Mouse (Mus musculus) CH12.LX (cell line): ENCODE data around the gene Sft2d1. TPM values are rescaled to one million over a fixed set of nuclear protein-coding genes. Genes with fewer than 3 reads are reported as not detected.
"Not testable (repeated sequence)": the region's sequence is repeated elsewhere in the genome, so short reads cannot be mapped to it uniquely, and the experiment has no call there.

Source experiments
- DNase-seq: peaks from one replicate; pipeline ENCODE4 v3.0.0-alpha.2; 2013; ENCODE audit errors: extremely low read depth
- H3K27ac ChIP-seq: 2 replicates; pipeline ENCODE4 v1.5.1; 2012; ENCODE audit warnings: low read depth, mild to moderate bottlenecking, control low read depth, moderate library complexity; ENCODE audit not compliant: insufficient read depth
- H3K27me3 ChIP-seq: replicated peaks from 2 replicates; pipeline ENCODE3; 2012; ENCODE audit warnings: inconsistent platforms
- H3K36me3 ChIP-seq, 2 experiments: replicated peaks in 1 of 2; 2 replicates each; pipeline versions ENCODE3 to v1.6.1; 2012; ENCODE audit warnings: inconsistent platforms in 1 of 2, low read length in 1 of 2, mild to moderate bottlenecking in 1 of 2, mixed read lengths in 1 of 2, moderate library complexity in 1 of 2; ENCODE audit not compliant: control insufficient read depth in 1 of 2, insufficient read depth in 1 of 2
- H3K4me1 ChIP-seq, 2 experiments: 2 replicates each; pipeline ENCODE4 v1.6.1; 2012; ENCODE audit warnings: inconsistent platforms in 1 of 2, moderate library complexity in 1 of 2; ENCODE audit not compliant: insufficient read depth in 2 of 2, control insufficient read depth in 1 of 2
- H3K4me2 ChIP-seq: 2 replicates; pipeline ENCODE4 v1.6.1; 2012; ENCODE audit warnings: low read depth, mild to moderate bottlenecking, control low read depth; ENCODE audit not compliant: poor library complexity, insufficient read depth, severe bottlenecking
- H3K4me3 ChIP-seq, 3 experiments: fragments of 150-350 bp in 1 of 3; sonication (generic) in 1 of 3; replicated peaks in 1 of 3; 2 replicates each; pipeline versions ENCODE3 to v1.5.1; 2011 to 2012; ENCODE audit warnings: low read depth in 2 of 3, low read length in 2 of 3, mild to moderate bottlenecking in 2 of 3, moderate library complexity in 2 of 3, control low read depth in 1 of 3, improper control_type of control experiment in 1 of 3, inconsistent platforms in 1 of 3, mixed read lengths in 1 of 3; ENCODE audit not compliant: poor library complexity in 1 of 3
- H3K79me2 ChIP-seq: replicated peaks from 2 replicates; pipeline ENCODE4 v1.6.1; 2012; ENCODE audit warnings: mild to moderate bottlenecking, moderate library complexity; ENCODE audit not compliant: control insufficient read depth, poor library complexity, insufficient read depth, severe bottlenecking; ENCODE audit errors: extremely low read depth
- H3K9ac ChIP-seq: 2 replicates; pipeline ENCODE4 v1.6.1; 2012; ENCODE audit warnings: low read depth, mild to moderate bottlenecking, control low read depth, moderate library complexity; ENCODE audit not compliant: insufficient read depth
- H3K9me3 ChIP-seq: replicated peaks from 2 replicates; pipeline ENCODE3; 2012; ENCODE audit warnings: low read length, inconsistent platforms, mixed read lengths
- CHD1 ChIP-seq: IDR thresholded peaks from 2 replicates; pipeline ENCODE4 v1.6.1; 2012; ENCODE audit warnings: low read depth, low read length, improper control_type of control experiment, inconsistent platforms
- CHD2 ChIP-seq: IDR thresholded peaks from 2 replicates; pipeline ENCODE4 v1.6.1; 2011; ENCODE audit warnings: low read length, improper control_type of control experiment
- CTCF ChIP-seq, 2 experiments: IDR thresholded peaks in 1 of 2; conservative IDR thresholded peaks in 1 of 2; 2 replicates each; pipeline ENCODE4 v1.5.1; 2011 to 2012; ENCODE audit warnings: low read depth in 2 of 2, low read length in 2 of 2, improper control_type of control experiment in 1 of 2, inconsistent platforms in 1 of 2, mild to moderate bottlenecking in 1 of 2, moderate library complexity in 1 of 2
- E2F4 ChIP-seq: IDR thresholded peaks from 2 replicates; pipeline ENCODE4 v1.6.1; 2011; ENCODE audit warnings: low read depth, low read length, improper control_type of control experiment; ENCODE audit not compliant: insufficient replicate concordance
- ELF1 ChIP-seq: IDR thresholded peaks from 2 replicates; pipeline ENCODE4 v1.6.1; 2014; ENCODE audit warnings: low read depth, mild to moderate bottlenecking, inconsistent platforms, low read length, improper control_type of control experiment
- EP300 ChIP-seq: IDR thresholded peaks from 2 replicates; pipeline ENCODE4 v1.6.1; 2011; ENCODE audit warnings: low read length, improper control_type of control experiment
- MEF2A ChIP-seq: IDR thresholded peaks from 2 replicates; pipeline ENCODE4 v1.6.1; 2014; ENCODE audit warnings: low read depth, mild to moderate bottlenecking, inconsistent platforms, low read length, improper control_type of control experiment, borderline replicate concordance
- MYC ChIP-seq: IDR thresholded peaks from 2 replicates; pipeline ENCODE4 v1.6.1; 2011; ENCODE audit warnings: low read depth, mild to moderate bottlenecking, improper control_type of control experiment, low read length
- NELFE ChIP-seq: IDR thresholded peaks from 2 replicates; pipeline ENCODE4 v1.6.1; 2011; ENCODE audit warnings: low read depth, low read length, improper control_type of control experiment
- RAD21 ChIP-seq: IDR thresholded peaks from 2 replicates; pipeline ENCODE4 v1.6.1; 2011; ENCODE audit warnings: low read depth, mild to moderate bottlenecking, low read length, improper control_type of control experiment, moderate library complexity
- RCOR1 ChIP-seq: conservative IDR thresholded peaks from 2 replicates; pipeline ENCODE4 v1.6.1; 2012; ENCODE audit warnings: low read depth, mild to moderate bottlenecking, inconsistent platforms, low read length, improper control_type of control experiment
- SMC3 ChIP-seq: IDR thresholded peaks from 2 replicates; pipeline ENCODE4 v1.6.1; 2011; ENCODE audit warnings: low read depth, low read length, improper control_type of control experiment
- TBP ChIP-seq: conservative IDR thresholded peaks from 2 replicates; pipeline ENCODE4 v1.6.1; 2011; ENCODE audit warnings: low read depth, low read length, improper control_type of control experiment
- TCF12 ChIP-seq: IDR thresholded peaks from 2 replicates; pipeline ENCODE4 v1.6.1; 2014; ENCODE audit warnings: low read depth, mild to moderate bottlenecking, inconsistent platforms, low read length, improper control_type of control experiment
- USF2 ChIP-seq: conservative IDR thresholded peaks from 2 replicates; pipeline ENCODE4 v1.6.1; 2011; ENCODE audit warnings: low read depth, low read length, improper control_type of control experiment
- ZC3H11A ChIP-seq: IDR thresholded peaks from 2 replicates; pipeline ENCODE4 v1.6.1; 2012; ENCODE audit warnings: low read depth, mild to moderate bottlenecking, inconsistent platforms, low read length, improper control_type of control experiment
- dilution Hi-C: fragments of 300-500 bp; cut with MboI; formaldehyde crosslinking; loops from 2 replicates; pipeline ENCODE4 v1.14.3; 2020; ENCODE audit warnings: low sequenced_read_pairs; ENCODE audit not compliant: extremely low pct_unique_long_range_greater_than_20kb, extremely low pct_ligation_motif_present
- in situ Hi-C: fragments of 300-500 bp; cut with MboI; formaldehyde crosslinking; loops from 3 replicates; pipeline ENCODE4 v1.14.3; 2019; ENCODE audit warnings: low sequenced_read_pairs, low pct_ligation_motif_present, low pct_unique_long_range_greater_than_20kb, mixed read lengths
- polyA plus RNA-seq: library from polyadenylated mRNA; unstranded; fragments of >175 nt; gene quantifications from 2 replicates; pipeline ENCODE4 v1.2.1, GENCODE M21; 2012; ENCODE audit warnings: low read depth; ENCODE audit not compliant: insufficient read length
- total RNA-seq, 2 experiments: library from RNA; depleted of rRNA; stranded (reverse); fragments of 300-350 nt in 1 of 2; fragments of >200 nt in 1 of 2; gene quantifications; 2 replicates each; pipeline ENCODE4 v1.2.3; 2012 to 2014

Sft2d1 gene
- total and polyA plus RNA-seq, 3 experiments: 71.7 to 121 (median 75.1) TPM

DNA sequence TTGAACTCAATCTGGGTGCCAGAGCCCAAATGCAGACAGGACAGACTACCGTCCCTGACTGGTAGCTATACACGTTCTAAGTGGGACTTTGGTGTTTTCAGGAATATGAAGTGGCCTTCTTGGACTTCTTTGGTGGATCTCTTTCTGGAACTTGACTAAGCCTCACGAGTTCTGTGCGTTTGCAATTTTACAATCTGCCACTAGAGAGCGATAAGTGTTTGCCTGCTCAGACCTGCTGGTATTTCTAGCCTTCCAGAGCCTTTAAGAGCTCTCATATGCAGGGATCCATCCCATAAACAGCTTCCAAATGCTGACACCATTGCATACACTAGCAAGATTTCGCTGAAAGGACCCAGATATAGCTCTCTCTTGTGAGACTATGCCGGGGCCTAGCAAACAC, 46.3 kb upstream of the Sft2d1 start:
- DNase-seq: peak; percentile 60
- dilution Hi-C loops, H3K36me3 ChIP-seq, H3K4me1 ChIP-seq, H3K4me2 ChIP-seq, in situ Hi-C loops, H3K27me3 ChIP-seq, H3K4me3 ChIP-seq, H3K9ac ChIP-seq, H3K27ac ChIP-seq, H3K79me2 ChIP-seq, H3K9me3 ChIP-seq: not testable (repeated sequence)
- TF ChIP-seq MYC (0 out of 2 replicates have a peak, but pooled peaks have one; percentile 27), SMC3 (peak; percentile 86), CTCF (conservative IDR thresholded peaks at IDR 0.05 in 1 of 2, IDR thresholded peaks at IDR 0.05 in 1 of 2; ENCODE audit: low read depth in 2 of 2, low read length in 2 of 2) (peak; percentile 87 to 90), ZC3H11A (peak; percentile 72), RAD21 (peak; percentile 83)

GRCm38 (mm10) chr17:8272054-8272749, 38.7 kb upstream of the Sft2d1 start:
- H3K79me2 ChIP-seq: no peaks in the 10 kb centered on the region
- H3K27me3 ChIP-seq: peaks cover 1% of the 10 kb centered on the region
- in situ Hi-C loops (no loop called here), dilution Hi-C loops (no loop called here)
- H3K4me1 ChIP-seq: peaks cover 9 to 33% of the 10 kb centered on the region in 2 experiments
- no peak for TF ChIP-seq RCOR1
- TF ChIP-seq TBP: no peak
- TF ChIP-seq E2F4: no peak
- no peak for TF ChIP-seq NELFE
- TF ChIP-seq CHD1: no peak
- TF ChIP-seq MEF2A: no peak
- TF ChIP-seq CTCF (conservative IDR thresholded peaks at IDR 0.05 in 1 of 2, IDR thresholded peaks at IDR 0.05 in 1 of 2; ENCODE audit: low read depth in 2 of 2, low read length in 2 of 2): no peak
- TF ChIP-seq ELF1: no peak
- no peak for TF ChIP-seq EP300
- TF ChIP-seq USF2: no peak
- no peak for TF ChIP-seq CHD2
- TF ChIP-seq TCF12: no peak
- H3K36me3 ChIP-seq: no peaks in the 10 kb centered on the region
- no peak for DNase-seq
- H3K27ac ChIP-seq: no peak overlapping the region
- no peak overlapping the region for H3K4me3 ChIP-seq
- no peaks in the 10 kb centered on the region for H3K9me3 ChIP-seq
- H3K4me2 ChIP-seq: peak overlapping the region; percentile 22; the same call in 1 of the 2 replicates
- no peak overlapping the region for H3K9ac ChIP-seq
